Mouse (Mus musculus): ENCODE data around the gene Calca. TPM values are rescaled to one million over a fixed set of nuclear protein-coding genes. Genes with fewer than 3 reads are reported as not detected.

Calca gene
- polyA plus RNA-seq (2012; ENCODE audit: low replicate concordance): not detected in 2 replicates

DNA sequence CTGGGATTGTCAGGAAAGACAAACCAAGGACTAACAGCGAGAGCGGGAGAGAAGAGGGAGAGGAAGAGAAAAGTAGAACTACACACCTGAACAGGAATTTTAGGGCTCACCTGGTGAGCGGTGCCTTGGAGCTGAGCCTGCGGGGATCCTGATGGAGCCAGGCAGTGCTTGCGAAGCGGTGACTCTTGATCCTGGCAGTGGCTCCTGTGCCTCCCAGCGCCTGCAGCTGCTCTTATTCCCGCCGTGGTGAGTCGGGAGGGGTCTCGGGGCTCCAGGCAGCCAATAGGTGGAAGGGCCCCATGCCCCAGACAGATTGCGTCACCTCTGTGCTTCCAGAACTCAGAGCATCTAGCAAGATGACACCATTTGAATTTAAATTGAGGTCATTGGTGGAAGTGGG lies at the start of gene Calca:
Gene Calca (minus strand): TSS at position 256 of the 400 bp plus-strand sequence.

Other genes with a start within 250 kb of the Calca start
- gene Pde3b, start 221.1 kb downstream of the Calca start, polyA plus RNA-seq (2012; ENCODE audit: low replicate concordance): 4.0 and 8.2 TPM in 2 replicates
- gene Cyp2r1, start 73.4 kb downstream of the Calca start, polyA plus RNA-seq (2012; ENCODE audit: low replicate concordance): 4.7 and 11.9 TPM in 2 replicates
- gene Calcb, start 82.3 kb upstream of the Calca start, polyA plus RNA-seq (2012; ENCODE audit: low replicate concordance): not detected in 2 replicates
- not detected in 2 replicates for gene Insc, start 107.3 kb upstream of the Calca start, polyA plus RNA-seq (2012; ENCODE audit: low replicate concordance)

All from hematopoietic multipotent progenitor cell, adult 10-12 weeks (in vitro differentiated cells).